Mouse (Mus musculus): ENCODE measurements around the gene Grb2. TPM values are rescaled to one million over a fixed set of nuclear protein-coding genes. Genes with fewer than 3 reads are reported as not detected.
"Not testable (repeated sequence)": the region's sequence is repeated elsewhere in the genome, so short reads cannot be mapped to it uniquely, and the experiment has no call there.

Grb2 gene
- total RNA-seq, 2 experiments from 2014 or later: 122 to 144 TPM

DNA sequence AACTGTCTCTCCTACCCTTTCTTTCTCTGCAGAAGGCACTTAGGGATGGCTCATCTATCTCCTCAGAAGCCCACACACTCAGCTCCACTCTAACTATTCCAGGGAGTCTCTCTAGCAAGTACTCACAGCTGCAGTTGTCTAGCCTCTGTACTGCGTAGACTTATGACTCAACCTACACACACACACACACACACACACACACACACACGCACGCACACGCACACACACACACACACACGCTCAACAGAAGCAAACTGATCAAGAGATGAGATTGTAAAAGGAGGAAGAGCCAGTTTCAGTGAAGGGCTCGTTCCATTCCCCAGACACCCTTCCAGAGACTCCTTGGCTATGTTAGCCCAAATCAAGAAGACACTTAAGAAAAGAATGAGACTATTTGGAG lies 49.9 kb downstream of the Grb2 start:
- no peak for DNase-seq
- intact Hi-C loops (cut with DNase I): no loop called here

DNA sequence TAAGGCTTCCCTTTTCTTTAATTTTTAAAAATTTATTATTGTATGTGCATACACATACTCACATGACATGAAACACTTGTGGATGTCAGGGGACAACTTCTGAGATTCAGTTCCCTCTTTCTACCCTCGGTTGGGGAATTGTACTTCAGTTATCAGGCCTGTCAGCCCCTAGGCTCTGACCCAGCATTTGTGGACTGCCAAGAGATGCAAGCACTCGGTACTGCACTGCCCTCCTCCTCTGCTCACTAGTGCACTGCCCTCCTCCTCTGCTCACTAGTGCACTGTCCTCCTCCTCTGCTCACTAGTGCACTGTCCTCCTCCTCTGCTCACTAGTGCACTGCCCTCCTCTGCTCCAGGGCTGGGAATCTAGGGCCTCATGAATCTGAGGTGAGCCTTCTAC lies 54.3 kb downstream of the Grb2 start:
- DNase-seq: no peak
- intact Hi-C loops (cut with DNase I): loop anchor here (5.0 kb wide), 1 partner anchor 43 kb away; no protein-coding TSS in a partner anchor

DNA sequence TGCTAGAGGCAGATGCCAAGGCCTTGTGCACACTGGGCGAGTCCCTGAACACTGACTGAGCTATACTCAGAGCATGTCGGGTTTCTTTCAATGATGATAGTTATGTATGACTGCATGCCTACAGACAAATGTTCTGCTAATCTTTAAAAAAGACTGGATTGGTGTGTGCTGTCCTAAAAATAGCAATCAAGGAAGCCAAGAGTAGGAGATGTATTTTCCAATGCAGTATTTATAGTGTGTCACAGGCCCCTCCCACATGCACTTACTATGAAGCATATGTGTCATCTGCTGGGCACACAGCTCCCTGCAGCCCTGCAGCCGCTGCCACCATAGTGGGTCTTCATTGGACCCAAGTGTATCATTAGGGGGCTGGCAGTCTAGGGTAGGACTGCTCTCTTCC lies 55.2 kb downstream of the Grb2 start:
- peak in 1 of 2 experiments; percentile 32 for DNase-seq
- intact Hi-C loops (cut with DNase I): loop anchor here (5.0 kb wide), 1 partner anchor 44 kb away; no protein-coding TSS in a partner anchor

DNA sequence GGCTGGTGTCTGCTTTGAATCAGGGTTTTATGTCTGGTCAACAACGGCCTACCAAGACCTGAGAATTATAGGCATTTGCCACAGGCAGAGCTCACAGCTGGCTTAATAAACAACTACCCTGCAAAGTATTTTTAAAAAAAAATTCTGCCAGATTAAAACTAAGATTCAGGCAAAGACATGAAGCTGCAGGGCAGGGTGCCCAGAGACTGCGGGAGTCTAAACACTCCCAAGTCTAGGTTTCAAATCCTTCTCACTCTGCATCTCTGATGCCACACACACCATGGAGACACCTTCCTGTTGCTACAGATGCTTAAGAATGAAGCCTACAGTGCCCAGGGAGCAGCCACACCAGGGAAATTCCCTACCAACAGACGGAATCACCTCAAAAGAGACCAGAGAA lies 56.7 kb downstream of the Grb2 start:
- intact Hi-C loops (cut with DNase I): loop anchor here (5.0 kb wide), 1 partner anchor 46 kb away; no protein-coding TSS in a partner anchor
- no peak for DNase-seq

DNA sequence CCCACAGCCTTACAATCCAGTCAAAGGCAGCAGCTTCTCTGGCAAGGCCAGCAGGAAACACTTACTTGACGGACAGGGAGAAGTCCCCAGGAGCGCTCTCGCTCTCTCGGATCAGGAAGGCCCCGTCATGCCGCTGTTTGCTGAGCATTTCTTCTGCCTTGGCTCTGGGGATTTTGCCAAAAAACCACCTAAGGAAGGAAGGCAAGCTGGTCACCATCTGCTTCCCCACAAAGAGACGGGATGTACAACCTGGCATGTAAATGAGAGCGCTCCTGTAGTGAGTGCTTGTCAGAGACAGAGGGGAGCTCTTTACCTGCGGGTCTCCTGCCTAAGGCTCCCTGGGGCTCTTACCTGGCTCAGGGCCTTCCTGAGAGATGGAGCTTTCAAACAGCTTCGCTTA lies 58.7 kb downstream of the Grb2 start:
- DNase-seq: peak in 1 of 2 experiments; percentile 20
- intact Hi-C loops (cut with DNase I): loop anchor here (5.0 kb wide), 2 partner anchors 48 to 163 kb away; partner anchors contain the start of genes Caskin2 and Tsen54

DNA sequence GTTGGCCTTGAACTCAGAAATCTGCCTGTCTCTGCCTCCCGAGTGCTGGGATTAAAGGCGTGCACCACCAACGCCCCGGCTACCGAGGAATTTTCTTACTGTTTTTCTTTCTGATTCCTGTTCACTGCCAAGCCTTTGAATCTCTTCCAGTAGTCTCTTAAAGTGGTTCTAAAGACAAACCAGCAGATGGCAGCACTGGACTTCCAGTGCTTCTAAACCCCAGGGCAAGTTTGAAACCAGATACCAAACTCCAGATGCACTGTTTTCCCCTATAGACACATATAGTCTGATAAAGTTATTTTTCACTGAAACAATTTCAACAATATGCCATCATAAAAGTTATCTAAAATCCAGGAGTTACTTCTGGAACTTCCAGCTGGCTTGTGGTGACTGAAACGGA lies 60.9 kb downstream of the Grb2 start:
- intact Hi-C loops (cut with DNase I): loop anchor here (1.0 to 5.0 kb wide), 2 partner anchors 67 to 165 kb away; partner anchors contain the start of genes Caskin2 and Tsen54
- DNase-seq: peak; percentile 74 to 85

DNA sequence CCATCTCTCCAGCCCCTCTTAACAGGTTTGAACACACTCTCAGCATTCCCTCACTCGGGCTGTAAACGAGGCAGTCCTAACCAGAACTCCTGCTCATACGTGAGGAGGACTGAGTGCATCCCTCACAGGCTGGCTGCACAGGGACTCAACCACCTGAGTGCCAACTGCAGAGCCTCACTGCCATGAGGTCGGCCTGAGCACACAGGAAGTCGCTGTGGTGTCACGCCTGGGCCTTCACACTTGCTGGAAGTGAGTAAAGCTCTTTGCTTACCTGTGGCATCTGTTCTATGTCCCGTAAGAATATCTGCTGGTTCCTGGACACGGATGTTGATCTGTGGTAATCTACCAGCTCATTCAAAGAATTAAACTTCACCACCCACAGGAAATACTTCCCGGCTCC lies 62.0 kb downstream of the Grb2 start:
- intact Hi-C loops (cut with DNase I): loop anchor here (5.0 kb wide), 1 partner anchor 166 kb away; the partner anchor contains the start of genes Caskin2 and Tsen54

DNA sequence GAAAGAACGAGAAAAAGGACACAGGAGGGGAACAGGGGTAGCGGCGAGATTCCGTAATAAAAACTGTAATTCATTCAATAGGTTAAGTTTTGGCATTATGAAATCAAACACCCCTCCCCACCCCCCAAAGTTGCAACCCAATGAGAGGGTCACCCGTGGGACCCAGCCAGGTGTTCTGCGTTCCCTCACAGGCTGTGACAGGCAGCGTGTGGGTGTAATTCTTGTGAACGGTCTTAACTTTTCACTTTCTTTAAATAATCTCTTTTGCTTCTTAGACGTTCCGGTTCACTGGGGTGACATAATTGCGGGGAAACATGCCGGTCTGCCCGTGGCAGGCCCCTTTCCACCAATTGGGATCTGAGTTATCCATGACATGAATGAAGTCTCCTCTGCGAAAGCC lies 62.9 kb downstream of the Grb2 start:
- DNase-seq: not testable (repeated sequence)
- intact Hi-C loops (cut with DNase I): loop anchor here (5.0 kb wide), 1 partner anchor 167 kb away; the partner anchor contains the start of genes Caskin2 and Tsen54

More for the DNA sequence above, 62.0 kb downstream of the Grb2 start:
- no peak for DNase-seq

DNA sequence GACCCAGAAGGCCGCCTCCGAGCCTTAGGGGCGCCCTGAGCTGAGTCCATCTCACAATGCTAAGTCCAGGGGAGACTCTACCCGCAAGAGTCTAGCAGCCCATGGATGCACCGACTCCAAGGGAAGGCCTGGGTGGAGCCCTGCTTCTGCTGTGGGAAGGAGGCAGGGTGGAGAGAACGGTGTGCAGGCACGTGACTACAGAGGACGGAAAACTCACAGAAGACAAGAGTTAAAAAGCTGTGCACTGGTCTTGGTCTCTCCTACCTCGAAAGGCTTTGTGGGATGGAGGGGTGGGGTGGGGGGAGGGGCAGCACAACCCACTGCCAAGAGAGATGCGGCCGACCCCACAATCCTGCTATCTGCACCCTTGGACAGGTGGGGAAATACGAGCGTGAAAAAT lies 64.1 kb downstream of the Grb2 start:
- no peak for DNase-seq
- intact Hi-C loops (cut with DNase I): no loop called here

DNA sequence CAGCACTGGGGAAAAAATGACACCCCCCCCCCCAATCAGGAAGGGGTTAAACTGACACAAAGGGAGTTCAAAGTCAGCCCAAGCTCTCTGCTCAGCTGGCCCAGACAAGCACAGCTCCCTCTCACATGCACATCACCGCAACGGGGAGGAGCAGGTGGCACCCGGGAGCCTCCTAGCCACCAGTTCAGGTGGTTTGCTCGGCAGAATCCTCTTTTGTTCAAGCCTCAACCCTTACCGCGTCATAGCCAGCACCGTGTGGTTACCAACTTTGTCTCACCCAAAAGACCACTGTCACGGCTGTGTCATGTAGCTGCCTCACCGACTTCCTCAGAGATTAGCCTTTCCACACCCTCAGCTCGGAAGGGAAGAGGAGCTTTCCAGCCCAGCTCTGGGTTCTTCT lies 65.1 kb downstream of the Grb2 start:
- intact Hi-C loops (cut with DNase I): no loop called here

DNA sequence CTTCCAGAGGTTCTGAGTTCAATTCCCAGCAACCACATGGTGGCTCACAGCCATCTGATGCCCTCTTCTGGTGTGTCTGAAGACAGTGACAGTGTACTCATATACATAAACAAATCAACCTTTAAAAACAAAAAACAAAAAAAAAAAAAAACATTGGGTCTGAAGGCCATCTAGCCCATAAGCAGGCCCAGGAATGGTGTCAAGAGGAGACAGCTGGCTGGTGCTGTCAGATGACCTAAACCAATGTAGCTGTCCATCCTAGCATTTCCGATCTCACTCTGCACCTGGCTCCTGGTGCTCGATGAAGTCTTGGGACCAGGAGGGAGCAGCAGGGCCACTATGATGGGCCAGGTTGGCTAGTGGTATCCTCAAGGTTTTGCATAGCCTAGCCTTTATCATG lies 65.7 kb downstream of the Grb2 start:
- no peak for DNase-seq
- intact Hi-C loops (cut with DNase I): no loop called here

More for the DNA sequence above, 65.1 kb downstream of the Grb2 start:
- no peak for DNase-seq

DNA sequence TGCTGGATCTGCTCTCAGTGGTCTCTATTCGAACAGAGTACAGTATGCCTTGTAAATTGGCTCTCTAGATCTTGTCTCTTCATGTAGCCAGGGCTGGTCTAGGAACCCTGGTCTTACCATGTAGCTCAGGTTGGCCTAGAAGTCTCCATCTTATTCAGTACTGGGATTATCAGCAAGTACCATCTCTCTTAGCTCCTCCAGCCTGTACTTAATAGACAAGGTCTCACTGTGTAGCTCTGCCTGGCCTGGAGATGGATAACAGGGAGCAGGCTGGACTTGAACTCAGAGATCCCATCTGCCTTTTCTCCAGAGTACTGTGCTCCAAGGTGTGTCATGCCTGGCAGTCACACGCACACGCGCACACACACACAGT lies 66.7 kb downstream of the Grb2 start:
- DNase-seq: no peak
- intact Hi-C loops (cut with DNase I): no loop called here

DNA sequence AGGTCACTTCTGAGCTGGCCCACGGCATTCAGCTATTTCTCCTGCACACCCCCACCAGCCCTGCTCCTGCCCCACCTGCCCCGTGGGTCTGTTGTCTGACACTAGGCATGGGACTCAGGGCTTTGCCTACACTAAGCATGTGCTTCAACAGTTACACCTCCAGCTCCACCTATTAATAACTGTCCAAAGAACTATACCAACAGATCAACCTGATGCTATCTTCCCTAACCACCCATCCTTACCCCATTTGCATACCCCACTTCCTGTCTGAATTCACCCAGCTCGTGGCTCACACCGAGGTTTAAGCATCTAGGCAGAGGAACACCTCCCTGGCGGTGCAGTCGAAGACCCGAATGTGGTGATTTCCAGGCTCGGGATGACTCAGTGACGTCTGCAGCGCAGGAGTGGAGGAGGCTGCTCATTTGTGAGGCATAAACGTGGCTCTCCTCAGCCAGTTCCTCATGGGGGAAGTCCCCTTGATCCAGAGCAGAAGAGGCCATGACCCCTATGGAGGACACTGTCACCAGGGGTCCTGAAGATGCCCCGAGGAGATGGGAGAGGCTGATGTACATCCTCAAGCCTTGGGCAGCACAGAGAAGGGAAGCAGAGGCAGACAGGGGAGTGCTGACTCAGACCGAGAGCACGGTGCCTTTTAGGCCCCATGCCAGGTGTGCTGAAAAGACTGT lies 67.3 kb downstream of the Grb2 start:
- intact Hi-C loops (cut with DNase I): no loop called here
- DNase-seq: peak in 1 of 2 experiments; percentile 26

DNA sequence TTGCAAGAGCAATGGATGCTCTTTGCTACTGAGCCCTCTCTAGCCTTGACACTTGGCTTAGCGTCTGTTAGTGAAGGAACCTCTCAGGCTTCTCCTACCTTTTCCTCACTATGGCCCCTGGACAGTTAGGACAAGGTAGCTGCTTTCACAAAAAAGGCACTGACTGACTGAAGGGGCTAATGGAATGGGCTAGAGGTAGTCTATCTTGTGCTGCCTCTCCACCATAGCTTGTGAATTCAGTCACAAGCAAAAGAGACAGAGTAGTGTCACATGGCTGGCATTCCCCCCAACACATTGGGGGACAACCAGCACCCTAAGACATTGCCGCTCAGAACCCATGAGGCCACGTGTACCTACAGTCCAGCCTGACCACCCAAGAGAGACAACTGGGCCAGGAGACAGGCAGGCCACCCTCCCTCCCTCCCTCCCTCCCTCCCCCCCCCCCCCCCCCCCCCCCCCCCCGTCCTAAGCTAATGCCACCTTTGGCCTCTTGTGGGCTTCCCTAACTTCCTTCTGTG lies 68.0 kb downstream of the Grb2 start:
- no peak for DNase-seq
- intact Hi-C loops (cut with DNase I): no loop called here

DNA sequence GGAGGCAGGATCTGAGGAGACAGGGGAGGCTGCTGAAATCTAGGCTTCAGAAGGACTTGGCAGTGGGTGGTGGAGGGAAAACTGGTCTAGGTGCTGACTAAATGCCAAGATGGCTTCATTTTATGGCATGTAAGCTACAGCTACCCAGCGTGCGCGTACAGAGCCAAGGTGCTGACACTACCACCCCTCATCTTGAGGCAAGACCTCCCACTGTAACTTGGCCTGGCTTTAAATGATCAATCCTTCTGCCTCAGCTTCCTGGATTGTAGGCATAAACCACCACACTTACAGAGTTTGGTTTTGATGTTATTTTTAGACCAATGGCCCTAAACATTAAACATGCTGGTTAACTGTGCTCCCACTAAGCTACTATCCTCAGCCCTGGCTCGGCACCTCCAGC lies 68.9 kb downstream of the Grb2 start:
- no peak for DNase-seq
- intact Hi-C loops (cut with DNase I): no loop called here

DNA sequence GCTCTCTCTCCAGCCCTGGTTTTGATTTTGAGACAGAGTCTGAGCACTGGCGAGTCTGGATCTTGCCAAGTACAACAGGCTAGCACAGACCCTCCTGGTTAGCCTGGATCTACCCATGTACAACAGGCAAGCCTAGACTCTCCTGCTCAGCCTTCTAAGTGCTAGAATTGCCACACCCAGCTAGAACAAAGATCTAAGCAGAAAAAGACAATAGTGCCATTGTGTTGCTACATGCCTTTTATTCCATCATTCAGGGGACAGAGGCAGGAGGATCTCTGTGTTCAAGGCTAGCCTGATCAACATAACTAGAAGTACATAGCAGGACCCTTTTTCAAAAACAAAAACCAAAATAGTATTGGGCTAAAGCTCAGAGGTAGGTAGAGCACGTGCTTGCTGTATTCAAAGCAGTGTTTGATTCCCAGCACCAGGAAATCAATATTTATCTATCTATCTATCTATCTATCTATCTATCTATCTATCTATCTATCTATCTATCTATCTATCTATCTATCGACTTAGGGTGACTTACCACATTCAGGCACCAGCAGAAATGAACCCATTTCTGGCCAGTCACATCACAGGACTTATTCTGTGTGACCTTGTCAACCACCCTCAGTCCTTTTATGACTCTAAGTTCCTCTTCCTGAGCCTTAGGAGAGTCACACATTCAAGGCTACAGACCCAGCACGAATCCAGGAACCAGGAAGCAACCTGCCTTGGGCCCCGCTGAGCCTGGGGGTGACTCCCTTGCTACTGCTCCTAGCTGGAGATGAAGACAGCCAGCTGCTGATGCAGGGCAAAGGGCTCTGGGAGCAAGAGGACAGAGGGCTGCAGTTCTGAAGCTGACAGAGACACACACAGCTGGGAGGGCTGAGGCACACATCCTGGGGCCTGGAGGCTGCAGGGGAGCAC lies 69.6 kb downstream of the Grb2 start:
- no peak for DNase-seq
- intact Hi-C loops (cut with DNase I): no loop called here

DNA sequence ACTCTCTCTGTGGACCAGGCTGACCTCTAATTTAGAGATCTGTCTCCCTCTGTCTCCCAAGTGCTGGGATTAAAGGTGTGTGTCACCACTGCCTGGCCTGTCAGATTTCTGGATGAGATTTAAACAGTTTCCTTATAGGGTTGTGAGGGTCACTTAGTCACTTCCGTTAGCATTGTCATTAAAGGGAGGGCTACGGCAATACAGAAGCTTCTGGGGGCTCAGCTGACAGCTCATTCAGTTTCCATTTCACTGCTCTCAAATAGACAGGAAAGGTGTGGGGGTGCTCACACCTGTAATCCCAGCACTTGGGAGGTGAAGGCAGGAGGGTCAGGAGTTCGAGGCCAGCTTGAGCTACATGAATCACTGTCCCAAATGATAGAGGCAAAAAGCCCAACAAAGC lies 71.4 kb downstream of the Grb2 start:
- intact Hi-C loops (cut with DNase I): no loop called here
- no peak for DNase-seq

DNA sequence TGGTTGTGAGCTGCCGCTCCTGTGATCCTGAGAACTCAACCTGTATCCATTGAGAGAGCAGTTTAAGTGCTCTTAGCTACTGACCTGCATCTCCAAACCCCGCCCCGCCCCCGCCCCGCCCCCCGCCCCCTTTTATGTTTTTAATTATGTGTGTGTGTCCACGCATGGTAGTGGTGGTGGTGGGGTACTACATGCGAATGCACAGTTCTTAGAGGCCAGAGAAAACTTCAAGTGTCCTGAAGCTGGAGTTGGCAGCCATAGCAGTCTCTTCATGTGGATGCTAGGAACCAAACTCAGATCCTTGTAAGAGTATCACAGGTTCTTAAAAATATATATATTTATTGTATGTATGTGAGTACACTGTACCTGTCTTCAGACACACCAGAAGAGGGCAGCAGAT lies 72.9 kb downstream of the Grb2 start:
- no peak for DNase-seq
- intact Hi-C loops (cut with DNase I): no loop called here

DNA sequence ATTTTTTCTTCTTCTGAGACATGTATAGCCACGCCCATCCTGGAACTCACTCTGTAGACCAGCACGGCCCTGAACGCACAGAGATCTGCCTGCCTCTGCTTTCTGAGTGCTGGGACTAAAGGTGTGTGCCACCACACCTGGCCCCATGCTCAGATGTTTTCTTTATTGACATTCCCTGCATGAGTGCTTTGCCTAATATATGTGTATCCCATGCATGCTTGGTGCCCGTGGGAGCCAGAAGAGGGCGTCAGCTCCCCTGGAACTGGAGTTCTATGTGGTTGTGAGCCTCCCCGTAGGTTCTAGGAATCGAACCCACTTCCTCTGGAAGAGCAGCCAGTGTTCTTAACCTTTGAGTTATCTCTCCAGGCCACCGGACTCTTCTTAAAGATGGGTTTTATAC lies 73.4 kb downstream of the Grb2 start:
- DNase-seq: no peak
- intact Hi-C loops (cut with DNase I): no loop called here

DNA sequence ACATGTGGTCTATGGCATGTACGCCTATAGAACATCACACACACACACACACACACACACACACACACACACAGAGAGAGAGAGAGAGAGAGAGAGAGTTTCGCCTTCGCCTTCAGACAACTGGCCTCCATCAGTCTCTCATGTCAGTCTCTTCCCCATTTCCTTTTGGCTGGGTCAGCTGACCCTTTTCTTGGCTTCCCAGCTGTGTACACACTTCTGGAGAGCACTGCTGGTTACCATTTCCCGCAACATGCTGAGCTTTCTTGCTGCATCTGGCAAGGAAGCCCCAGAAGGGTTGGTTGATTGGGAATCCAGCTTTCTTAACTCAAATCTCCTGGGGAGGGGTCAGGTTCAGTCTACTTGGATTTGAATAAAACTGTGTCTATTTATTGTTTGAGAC lies 74.3 kb downstream of the Grb2 start:
- DNase-seq: peak; percentile 30 to 40
- intact Hi-C loops (cut with DNase I): no loop called here

DNA sequence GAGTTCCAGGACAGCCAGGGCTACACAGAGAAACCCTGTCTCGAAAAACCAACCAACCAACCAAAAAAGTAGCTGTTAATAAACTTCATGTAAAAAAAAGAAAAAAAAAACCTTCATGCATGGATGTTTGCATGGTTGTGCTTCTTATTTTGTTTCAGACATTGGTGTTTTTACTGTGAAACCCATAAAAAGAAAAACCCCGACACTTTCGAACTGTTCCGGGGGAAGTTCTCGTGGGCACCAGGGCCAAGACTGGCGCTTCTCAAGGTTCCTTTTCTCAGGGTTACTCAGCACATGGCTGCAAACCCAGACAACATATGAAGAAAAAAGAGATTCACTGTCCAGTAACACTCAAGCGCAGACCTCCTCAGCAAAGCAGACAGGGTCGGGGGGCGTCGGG lies 75.5 kb downstream of the Grb2 start:
- DNase-seq: no peak
- intact Hi-C loops (cut with DNase I): no loop called here

Data from heart, postnatal 10 days (tissue).